Mouse (Mus musculus): ENCODE data around the gene Nid1.

GRCm38 (mm10) chr13:13558900-13559299 lies 121.5 kb downstream of the Nid1 start:
- no peak for TF ChIP-seq CTCF (IDR thresholded peaks at IDR 0.05; ENCODE audit: low read depth, low read length)
- TF ChIP-seq POLR2A (IDR thresholded peaks at IDR 0.05; ENCODE audit: borderline replicate concordance, low read depth, low read length): no peak

Measured in bone marrow macrophage, adult 2 months (primary cell).